Mouse (Mus musculus) stomach, postnatal 0 days (tissue): ENCODE results near the gene Adora1.

Experiments used
- CTCF ChIP-seq: IDR thresholded peaks from 2 replicates; pipeline ENCODE4 v1.5.1; 2016; ENCODE audit warnings: antibody characterized with exemption, low read depth, mild to moderate bottlenecking, moderate library complexity
- EP300 ChIP-seq: optimal IDR thresholded peaks from 2 replicates; pipeline ENCODE3; 2016; ENCODE audit warnings: antibody characterized with exemption

- TF ChIP-seq CTCF (no peak), EP300 (no peak)
Observed at GRCm38 (mm10) chr1:134237438-134237837, 2.2 kb upstream of the Adora1 start.
